Mouse (Mus musculus) heart, adult 18-20 months (tissue): Measurements from ENCODE around the gene Gm815. TPM values are rescaled to one million over a fixed set of nuclear protein-coding genes. Genes with fewer than 3 reads are reported as not detected.

Experiments
- DNase-seq, 2 experiments: peaks; one replicate each; pipeline ENCODE4 v3.0.0; 2021 to 2022; ENCODE audit warnings: mixed read lengths in 1 of 2
- long read RNA-seq, 2 experiments: library from polyadenylated mRNA; stranded (forward); transcript quantifications; one replicate each; pipeline ENCODE4 v2.0.0; 2021
- total RNA-seq, 2 experiments: library from RNA; stranded (reverse); gene quantifications; 2 replicates each; pipeline ENCODE4 v1.2.3; 2021

The Gm815 gene
- total RNA-seq: not detected
- long read RNA-seq, experiment 1: 0 reads
- long read RNA-seq, experiment 2: 0 reads

- DNase-seq: no peak
Measured at GRCm38 (mm10) chr19:26885616-26886015, at the start of gene Gm815. Gene Gm815, plus strand, starts transcription at chr19:26885881.

- no peak for DNase-seq
Measured at GRCm38 (mm10) chr19:26837626-26838025, 48.1 kb upstream of the Gm815 start.

- no peak for DNase-seq
Measured at GRCm38 (mm10) chr19:26843896-26844295, 41.8 kb upstream of the Gm815 start.

DNA sequence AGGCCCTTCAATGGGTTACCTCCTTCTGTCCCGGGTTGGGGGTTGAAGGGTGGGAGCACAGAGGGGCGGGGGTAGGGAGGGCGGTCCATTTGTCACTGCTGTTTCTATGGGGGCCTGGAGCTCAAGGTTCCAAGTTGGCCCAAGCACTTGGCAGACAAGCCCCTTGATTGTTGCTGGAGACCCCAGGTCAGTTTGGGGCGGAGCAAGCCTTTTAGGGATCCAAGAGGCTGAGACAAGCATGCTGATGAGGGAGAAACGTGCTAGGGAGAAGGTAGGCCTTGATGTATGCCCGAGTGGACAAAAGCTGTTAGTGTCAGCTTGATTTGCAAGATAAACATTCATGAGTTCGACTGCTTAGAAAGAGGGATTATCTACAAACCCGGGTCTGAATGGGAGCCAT is 40.9 kb upstream of the Gm815 start:
- no peak for DNase-seq

DNA sequence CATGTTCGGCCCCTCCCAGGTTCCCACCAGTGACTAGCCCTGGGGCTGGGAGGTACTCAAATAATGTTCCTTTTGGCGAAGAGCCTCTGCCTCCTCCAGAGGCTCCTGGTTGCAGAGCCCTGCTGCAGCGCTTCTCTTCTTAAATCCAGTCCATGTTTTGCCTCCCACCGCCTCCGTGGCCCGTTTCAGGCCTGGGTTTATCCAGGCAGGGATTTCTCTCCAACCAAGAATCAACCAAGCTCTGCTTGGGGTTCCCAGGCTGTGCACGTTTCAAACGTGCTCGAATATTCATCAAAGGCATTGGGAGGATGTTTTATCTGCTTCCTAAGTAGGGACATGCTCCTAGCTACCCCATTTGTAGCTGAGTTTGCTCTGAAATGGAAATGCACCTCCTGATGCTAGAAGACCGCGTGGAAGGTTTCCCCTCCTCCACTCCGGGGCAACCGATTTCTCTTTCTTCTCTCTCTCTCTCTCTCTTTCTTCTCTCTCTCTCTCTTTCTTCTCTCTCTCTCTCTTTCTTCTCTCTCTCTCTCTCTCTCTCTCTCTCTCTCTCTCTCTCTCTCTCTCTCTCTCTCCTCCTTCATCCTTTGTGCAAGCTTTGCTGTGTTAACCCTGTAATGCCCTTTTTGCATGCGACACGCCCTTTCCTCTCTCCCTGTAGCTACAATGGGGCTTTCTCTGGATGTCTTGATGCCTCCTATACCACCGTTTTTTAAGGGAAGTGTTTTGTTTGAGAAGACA is 40.2 kb upstream of the Gm815 start:
- DNase-seq: peak; percentile 77 to 89

DNA sequence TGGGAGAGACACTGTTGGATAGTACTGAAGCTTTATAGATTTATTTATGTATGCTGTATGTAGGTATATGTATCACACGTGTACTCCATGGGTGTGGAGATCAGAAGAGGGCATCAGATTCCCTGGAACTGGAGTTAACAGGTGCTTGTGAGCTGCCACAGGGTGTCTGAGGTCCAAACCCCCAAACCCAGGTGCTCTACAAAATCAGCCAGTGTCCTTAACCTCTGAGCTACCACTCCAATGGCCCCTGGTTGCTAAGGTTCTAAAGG is 39.7 kb upstream of the Gm815 start:
- DNase-seq: no peak

DNA sequence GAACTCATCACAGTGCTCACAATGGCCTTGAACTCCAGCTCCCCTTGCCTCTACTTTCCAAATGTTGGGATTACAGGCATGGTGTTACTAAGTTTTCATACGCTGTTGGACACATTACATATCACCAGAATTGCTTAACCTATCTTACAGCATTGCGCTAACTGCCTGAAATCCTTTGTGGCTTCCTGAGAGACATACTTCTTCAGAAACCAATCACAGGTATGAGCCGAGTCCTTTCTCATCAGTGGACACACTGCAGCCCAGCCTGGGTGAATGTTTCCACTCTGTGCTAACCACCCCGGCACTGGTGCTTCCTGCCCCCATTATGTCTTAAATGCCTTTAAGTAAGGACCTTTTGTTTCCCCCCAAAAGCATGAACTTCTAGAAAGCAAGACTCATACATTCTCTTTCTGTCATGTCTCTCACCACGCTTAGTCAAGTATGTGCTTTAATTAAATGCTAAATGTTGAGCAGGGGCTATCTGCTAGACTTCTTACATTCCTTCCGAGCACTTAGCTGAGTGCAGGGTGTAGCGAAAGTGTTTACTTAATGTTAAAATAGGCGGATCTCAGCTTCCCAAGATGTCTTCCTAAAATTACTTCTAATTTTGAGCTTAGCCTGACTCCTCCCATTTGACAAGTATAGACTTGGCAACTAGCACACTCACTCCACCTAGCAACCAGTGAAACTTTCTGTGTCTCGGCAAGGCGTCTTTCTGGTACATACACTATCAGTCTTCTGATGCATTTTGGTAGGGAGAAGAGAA is 34.5 kb upstream of the Gm815 start:
- DNase-seq: no peak

DNA sequence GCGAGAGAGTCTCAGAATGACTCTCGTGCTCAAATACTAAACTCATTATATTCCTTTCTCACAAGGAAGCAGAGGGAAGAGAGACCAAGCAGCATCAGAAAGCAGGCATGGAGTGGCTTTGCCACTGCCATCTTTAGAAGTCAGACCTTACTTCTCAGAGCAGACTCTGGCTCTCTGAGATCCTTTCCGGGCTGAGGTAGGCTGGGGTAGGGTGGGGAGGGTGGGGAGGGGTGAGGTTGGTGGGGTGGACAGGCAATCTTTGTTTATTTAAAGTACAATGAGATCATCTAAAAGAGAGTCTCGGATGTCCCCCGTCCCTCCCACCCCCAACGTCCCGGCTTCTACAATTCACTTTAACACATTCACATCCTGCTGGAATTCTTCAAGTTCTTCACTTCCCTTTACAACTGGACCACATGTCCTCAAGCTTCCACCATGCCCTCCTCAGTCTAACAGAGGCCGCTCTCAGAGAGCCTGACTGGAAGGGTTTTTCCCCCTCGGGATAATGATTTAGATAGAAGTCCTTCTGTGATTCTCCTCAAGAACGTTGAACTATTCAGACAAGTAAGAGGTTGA is 33.3 kb upstream of the Gm815 start:
- no peak for DNase-seq

DNA sequence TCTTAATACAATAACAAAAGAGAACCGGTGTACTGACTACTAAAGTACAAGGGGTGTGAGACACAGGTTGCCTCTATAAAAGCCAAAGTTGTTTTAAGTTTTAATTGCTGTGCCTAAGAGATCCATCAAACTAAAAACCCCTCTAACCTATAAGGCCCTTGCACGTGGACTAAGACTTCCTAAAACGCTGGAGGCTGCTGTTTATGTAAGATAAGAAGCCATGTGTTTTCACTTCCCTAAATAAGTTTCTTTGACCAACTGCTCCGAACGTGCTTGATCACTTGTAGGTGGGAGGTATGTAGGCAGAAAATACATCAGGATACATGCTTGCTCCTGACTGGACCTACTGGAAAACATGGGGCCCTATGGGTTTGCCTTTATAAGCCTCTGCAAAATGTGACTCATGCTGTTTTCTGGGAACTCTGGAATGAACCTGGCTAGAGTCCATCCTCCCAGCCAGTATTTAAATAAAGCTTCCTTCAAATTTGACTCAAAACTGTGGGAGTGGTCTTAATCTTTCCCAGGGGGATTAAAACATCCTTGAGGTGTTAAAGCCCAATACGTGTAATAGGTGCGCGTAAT is 31.9 kb upstream of the Gm815 start:
- DNase-seq: no peak

GRCm38 (mm10) chr19:26854661-26855060 is 31.0 kb upstream of the Gm815 start:
- no peak for DNase-seq

DNA sequence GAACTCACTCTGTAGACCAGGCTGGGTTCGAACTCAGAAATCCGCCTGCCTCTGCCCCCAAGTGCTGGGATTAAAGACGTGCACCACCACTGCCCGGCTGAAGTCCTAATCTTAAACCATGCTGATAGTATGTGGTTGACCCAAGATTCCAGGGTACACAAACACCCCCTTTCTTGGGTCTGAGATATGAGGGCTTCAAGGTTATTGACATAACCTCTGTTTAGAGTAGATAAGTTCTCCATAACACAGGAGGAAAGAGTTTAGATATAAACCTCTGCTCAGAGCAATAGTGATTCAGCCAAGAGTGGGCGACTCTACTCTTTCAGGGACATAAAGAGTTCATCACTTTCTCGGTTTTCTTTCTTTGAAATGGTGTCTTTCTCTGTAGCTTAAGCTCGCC is 30.5 kb upstream of the Gm815 start:
- DNase-seq: no peak

- DNase-seq: peak; percentile 35 to 38
Measured at GRCm38 (mm10) chr19:26858427-26859194, 27.1 kb upstream of the Gm815 start.

DNA sequence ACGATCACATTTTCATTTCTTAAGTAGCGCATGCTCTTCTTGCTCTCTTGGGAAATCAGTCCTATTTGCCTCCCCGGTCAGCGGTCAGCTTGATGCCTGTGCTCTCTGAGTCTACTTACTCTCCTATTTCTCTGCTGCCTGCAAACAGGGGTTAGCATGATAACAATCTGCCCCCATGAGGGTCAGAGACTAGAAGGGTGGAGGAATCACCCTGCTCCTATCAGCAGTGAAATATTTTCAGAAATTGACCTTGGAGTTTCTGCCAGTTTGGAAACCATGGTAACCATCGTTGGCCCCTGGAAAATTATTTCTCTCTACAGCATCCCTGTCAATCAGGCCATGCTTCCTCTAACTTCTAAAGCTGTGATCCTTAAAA is 26.5 kb upstream of the Gm815 start:
- no peak for DNase-seq

DNA sequence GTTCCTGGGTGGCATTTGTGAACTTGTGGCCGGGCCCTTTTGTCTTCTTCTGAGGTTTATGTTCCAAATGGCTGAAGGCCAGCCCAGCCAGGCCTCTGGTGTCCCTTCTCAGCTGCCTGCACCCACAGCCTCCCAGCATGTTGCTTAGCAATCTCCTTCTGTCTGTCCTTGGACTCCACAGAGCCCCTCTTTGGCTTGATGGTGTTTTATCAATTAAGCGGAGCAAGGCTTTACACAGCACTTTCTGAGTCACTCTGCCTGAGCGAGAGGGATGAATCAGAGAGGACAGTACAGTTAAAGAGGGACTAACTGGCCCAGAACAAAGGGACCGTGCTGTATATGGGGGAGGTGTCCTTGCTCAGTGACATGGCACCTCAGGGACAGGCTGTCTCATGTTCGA is 22.0 kb upstream of the Gm815 start:
- DNase-seq: no peak

DNA sequence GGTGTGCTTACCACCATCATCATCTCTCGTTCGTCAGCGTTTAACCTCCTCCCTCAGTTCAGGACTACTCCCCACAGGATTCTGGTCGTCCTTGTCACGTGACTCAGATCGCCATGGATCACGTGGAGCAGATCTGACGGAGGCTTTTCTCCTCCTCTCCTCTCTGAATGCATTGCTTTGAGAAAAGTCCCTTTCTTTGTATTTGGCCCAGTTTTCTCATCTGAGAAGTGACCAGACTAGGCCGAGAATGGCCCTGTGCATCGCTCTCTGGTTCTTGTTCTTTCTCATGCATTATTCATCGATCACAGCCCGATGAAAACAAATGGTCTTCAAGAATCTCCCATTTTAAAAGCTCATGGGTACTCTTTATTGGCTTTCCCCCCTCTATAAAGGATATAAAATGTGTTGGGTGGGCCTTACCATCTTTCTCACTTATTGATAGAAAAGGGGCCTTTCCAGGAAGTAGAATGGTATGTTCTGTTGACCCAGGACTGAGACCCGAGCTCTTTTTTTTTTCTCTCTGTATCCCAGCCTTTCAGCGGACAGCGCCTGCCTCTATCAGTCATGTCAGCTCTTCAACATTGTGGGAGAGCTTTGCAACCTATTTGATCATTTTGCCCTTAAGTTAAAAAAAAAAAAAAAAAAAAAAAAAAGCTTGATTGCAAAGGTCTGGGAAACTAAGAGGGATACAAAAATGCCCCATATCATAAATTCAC is 20.5 kb upstream of the Gm815 start:
- DNase-seq: no peak

DNA sequence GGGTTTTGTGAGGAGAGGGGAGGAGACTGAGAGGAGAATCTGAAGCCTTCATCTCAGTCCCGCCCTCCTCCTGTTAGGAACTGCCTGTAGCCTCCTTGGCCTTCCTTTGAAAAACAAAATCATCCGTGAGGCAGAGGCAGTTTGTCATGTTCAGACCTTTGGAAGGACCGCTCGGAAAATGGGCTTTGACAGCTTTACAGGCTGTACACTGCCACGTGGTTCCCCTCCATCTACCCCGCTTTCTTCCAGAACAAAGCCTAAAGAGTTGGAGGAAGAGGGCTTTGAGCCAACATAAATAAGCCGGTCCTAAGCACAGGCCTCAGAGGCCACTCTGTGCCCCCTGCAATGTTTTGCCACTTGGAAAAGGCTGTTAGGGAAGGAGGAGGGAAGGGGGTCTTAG is 19.9 kb upstream of the Gm815 start:
- peak in 1 of 2 experiments; percentile 16 for DNase-seq

- DNase-seq: no peak
Measured at GRCm38 (mm10) chr19:26869591-26869990, 16.1 kb upstream of the Gm815 start.

DNA sequence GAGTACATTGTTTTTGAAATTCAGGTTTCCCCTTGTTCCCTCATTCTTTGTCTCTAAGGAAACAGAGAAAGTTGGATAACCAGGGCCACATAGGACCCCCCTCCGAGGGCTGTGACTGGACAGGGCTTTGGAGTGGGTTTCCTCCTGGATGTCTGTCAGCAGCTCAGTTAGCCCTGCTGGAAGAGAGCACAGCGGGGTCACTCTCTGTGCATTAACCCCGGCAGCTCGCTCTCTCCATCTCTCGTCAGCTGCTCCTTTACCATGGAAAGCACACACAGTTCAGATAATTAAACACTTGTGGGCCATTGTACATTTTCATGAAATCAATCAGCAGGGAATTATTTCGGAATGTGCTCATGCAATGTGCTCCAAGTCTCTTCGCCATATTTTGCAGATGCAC is 15.4 kb upstream of the Gm815 start:
- no peak for DNase-seq

- DNase-seq: no peak
Measured at GRCm38 (mm10) chr19:26871096-26871495, 14.6 kb upstream of the Gm815 start.

GRCm38 (mm10) chr19:26872886-26873285 is 12.8 kb upstream of the Gm815 start:
- DNase-seq: no peak

DNA sequence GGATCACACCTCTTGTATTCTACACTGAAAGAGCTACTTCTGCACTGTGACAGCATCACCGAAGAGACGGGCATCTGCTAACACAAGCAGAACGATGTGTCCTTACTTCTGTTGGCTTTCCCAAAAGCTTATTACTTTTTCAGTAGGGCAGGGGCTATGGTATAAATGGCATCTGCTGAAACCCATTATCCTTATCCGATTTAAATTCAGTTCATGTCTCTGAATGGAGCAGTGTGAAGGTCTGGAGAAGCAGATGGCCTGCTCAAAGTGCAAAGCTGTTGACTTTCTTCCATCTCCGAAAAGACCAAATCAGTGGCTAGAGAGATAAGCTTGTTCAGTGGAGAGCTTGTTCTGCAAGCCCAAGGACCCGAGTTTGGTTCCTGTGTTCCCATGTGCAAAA is 10.1 kb upstream of the Gm815 start:
- DNase-seq: no peak
